In genomic region chr14:114864102-114864501, GRCm38 (mm10) we compare ENCODE assay signal across 24 mouse cellular contexts.
DNase-seq lines count a peak whose midpoint lies in the region; ATAC-seq and TF ChIP-seq lines count a peak whose summit lies in the region.
"Had no signal": no experiment of that assay in that cellular context is flagged by ENCODE, and none has a peak within 500 bp of the region (broad histone marks: within the 10 kb centered on the region; RNA-seq: fewer than 3 reads in every experiment).

No protein-coding gene starts in this region.

- H3K4me3 ChIP-seq in liver, adult 2 months (ENCODE audit: insufficient read depth, low read depth, low read length), result no peak overlapping the region
- H3K4me3 ChIP-seq in midbrain, embryonic 15.5 days, result no peak overlapping the region
- no peak overlapping the region for H3K4me3 ChIP-seq in midbrain, embryonic 11.5 days (ENCODE audit: low read depth, low read length)
- no peak overlapping the region for H3K4me3 ChIP-seq in liver, embryonic 16.5 days (ENCODE audit: low read depth, low read length)
- H3K4me3 ChIP-seq in forebrain, embryonic 12.5 days (replicated peaks), result no peak overlapping the region
- H3K4me3 ChIP-seq in kidney, adult 2 months (ENCODE audit: insufficient read depth, low read depth, low read length), result no peak overlapping the region
- H3K4me3 ChIP-seq: embryonic facial prominence, embryonic 10.5 days; embryonic facial prominence, embryonic 12.5 days had no signal

- TF ChIP-seq POLR2A in liver, adult 2 months (IDR thresholded peaks at IDR 0.05; ENCODE audit: extremely low read depth, insufficient read depth, low read length), result no peak
- TF ChIP-seq POLR2A in kidney, adult 2 months (IDR thresholded peaks at IDR 0.05; ENCODE audit: low read depth, low read length), result no peak

- H3K27ac ChIP-seq in liver, adult 2 months (replicated peaks; ENCODE audit: insufficient read depth, low read depth, low read length), result no peak overlapping the region
- H3K27ac ChIP-seq in midbrain, embryonic 15.5 days, result no peak overlapping the region
- no peak overlapping the region for H3K27ac ChIP-seq in midbrain, embryonic 11.5 days (ENCODE audit: low read depth, low read length)
- H3K27ac ChIP-seq in liver, embryonic 16.5 days (ENCODE audit: low read length), result no peak overlapping the region
- H3K27ac ChIP-seq in forebrain, embryonic 12.5 days, result no peak overlapping the region
- no peak overlapping the region for H3K27ac ChIP-seq in kidney, adult 2 months (ENCODE audit: insufficient read depth, low read depth, low read length)
- H3K27ac ChIP-seq: embryonic facial prominence, embryonic 10.5 days; embryonic facial prominence, embryonic 12.5 days had no signal

- 0 out of 2 replicates have a peak, but pooled peaks have one; percentile 24 for ATAC-seq in midbrain, embryonic 15.5 days (replicated peaks)
- ATAC-seq in midbrain, embryonic 11.5 days (ENCODE audit: low FRiP score), result no peak
- peak; percentile 74 for ATAC-seq in liver, embryonic 16.5 days (ENCODE audit: low read depth)
- no peak for ATAC-seq in forebrain, embryonic 12.5 days (ENCODE audit: low FRiP score)
- ATAC-seq: activated CD4-positive, CD25-positive, alpha-beta regulatory T cell, adult 4 months; CD4-positive, CD25-positive, alpha-beta regulatory T cell, adult 4 months; forebrain, embryonic 14.5 days; Patski had no signal

- no peaks in the 10 kb centered on the region for H3K27me3 ChIP-seq in liver, adult 2 months (ENCODE audit: control insufficient read depth, insufficient read depth, low read length)
- 0 out of 2 replicates have a peak, but pooled peaks cover 4% of the 10 kb centered on the region for H3K27me3 ChIP-seq in midbrain, embryonic 15.5 days (replicated peaks)
- H3K27me3 ChIP-seq in midbrain, embryonic 11.5 days (ENCODE audit: control insufficient read depth, insufficient read depth, low read length), result no peaks in the 10 kb centered on the region
- H3K27me3 ChIP-seq in liver, embryonic 16.5 days (ENCODE audit: control insufficient read depth, insufficient read depth, low read depth, low read length), result no peaks in the 10 kb centered on the region
- H3K27me3 ChIP-seq in forebrain, embryonic 12.5 days, result peaks cover 4% of the 10 kb centered on the region; the same call in 1 of the 2 replicates
- H3K27me3 ChIP-seq in kidney, adult 2 months (replicated peaks; ENCODE audit: control insufficient read depth, insufficient read depth, low read length), result no peaks in the 10 kb centered on the region; the same call in 1 of the 2 replicates
- H3K27me3 ChIP-seq: CH12.LX; embryonic facial prominence, embryonic 12.5 days had no signal

- peak; percentile 27; the same call in 1 of the 2 replicates for TF ChIP-seq CTCF in liver, adult 2 months (IDR thresholded peaks at IDR 0.05; ENCODE audit: low read depth, low read length)
- no peak; the same call in 1 of the 2 replicates for TF ChIP-seq CTCF in kidney, adult 2 months (conservative IDR thresholded peaks at IDR 0.05; ENCODE audit: insufficient read depth, insufficient read length, low read depth, low read length)

- peaks cover 8% of the 10 kb centered on the region for H3K4me1 ChIP-seq in liver, adult 2 months (ENCODE audit: control insufficient read depth, insufficient read depth, low read length)
- H3K4me1 ChIP-seq in midbrain, embryonic 15.5 days, result no peaks in the 10 kb centered on the region
- no peaks in the 10 kb centered on the region for H3K4me1 ChIP-seq in midbrain, embryonic 11.5 days (ENCODE audit: control insufficient read depth, insufficient read depth, low read length)
- H3K4me1 ChIP-seq in liver, embryonic 16.5 days (ENCODE audit: control insufficient read depth, low read depth, low read length), result no peaks in the 10 kb centered on the region
- H3K4me1 ChIP-seq in forebrain, embryonic 12.5 days, result no peaks in the 10 kb centered on the region
- no peaks in the 10 kb centered on the region for H3K4me1 ChIP-seq in kidney, adult 2 months (ENCODE audit: control insufficient read depth, insufficient read depth, low read length)
- H3K4me1 ChIP-seq: embryonic facial prominence, embryonic 12.5 days had no signal

- 22% methylated on average over 5 of the region's 5 CpGs for WGBS in liver, adult 2 months
- 90% methylated on average over 5 of the region's 5 CpGs for WGBS in midbrain, embryonic 15.5 days
- WGBS in midbrain, embryonic 11.5 days, result 91% methylated on average over 5 of the region's 5 CpGs
- 62% methylated on average over 5 of the region's 5 CpGs for WGBS in liver, embryonic 16.5 days (ENCODE audit: insufficient replicate concordance)
- WGBS in forebrain, embryonic 12.5 days, result 96% methylated on average over 5 of the region's 5 CpGs
- WGBS in kidney, adult 2 months, result 96% methylated on average over 5 of the region's 5 CpGs

- no peaks in the 10 kb centered on the region for H3K36me3 ChIP-seq in liver, adult 2 months (ENCODE audit: control insufficient read depth, insufficient read depth, low read length)
- H3K36me3 ChIP-seq in midbrain, embryonic 15.5 days (replicated peaks), result no peaks in the 10 kb centered on the region
- no peaks in the 10 kb centered on the region for H3K36me3 ChIP-seq in midbrain, embryonic 11.5 days (ENCODE audit: control insufficient read depth, insufficient read depth, low read length)
- H3K36me3 ChIP-seq in liver, embryonic 16.5 days (ENCODE audit: control insufficient read depth, insufficient read depth), result no peaks in the 10 kb centered on the region
- no peaks in the 10 kb centered on the region for H3K36me3 ChIP-seq in forebrain, embryonic 12.5 days (replicated peaks)
- H3K36me3 ChIP-seq in kidney, adult 2 months (ENCODE audit: control insufficient read depth, insufficient read depth, low read length), result no peaks in the 10 kb centered on the region
- H3K36me3 ChIP-seq: embryonic facial prominence, embryonic 10.5 days; embryonic facial prominence, embryonic 12.5 days; G1E had no signal

- DNase-seq in liver, adult 2 months (ENCODE audit: extremely low read depth, low read depth, low spot score), result no peak
- DNase-seq in liver, result no peak
- DNase-seq in midbrain, embryonic 11.5 days (ENCODE audit: low spot score, missing footprints), result no peak
- DNase-seq in kidney, adult 2 months, result no peak
- DNase-seq: adrenal gland, adult 8-10 months; adrenal gland, postnatal 14 days; adrenal gland, postnatal 36 days; B cell, adult 2 months; cerebellum, adult 11-12 months; cerebellum, adult 2 months; cerebellum, adult 9-10 months; cerebellum, postnatal 10 days; cerebellum, postnatal 25 days had no signal

- no peak overlapping the region for H3K4me2 ChIP-seq in midbrain, embryonic 15.5 days
- no peak overlapping the region for H3K4me2 ChIP-seq in midbrain, embryonic 11.5 days
- H3K4me2 ChIP-seq in liver, embryonic 16.5 days (ENCODE audit: low read depth, low read length), result no peak overlapping the region
- no peak overlapping the region for H3K4me2 ChIP-seq in forebrain, embryonic 12.5 days
- H3K4me2 ChIP-seq: embryonic facial prominence, embryonic 12.5 days had no signal

- H3K9ac ChIP-seq in liver, adult 2 months (ENCODE audit: low read depth, low read length), result no peak overlapping the region
- H3K9ac ChIP-seq in midbrain, embryonic 15.5 days, result no peak overlapping the region
- no peak overlapping the region for H3K9ac ChIP-seq in midbrain, embryonic 11.5 days (ENCODE audit: low read length)
- H3K9ac ChIP-seq in liver, embryonic 16.5 days (ENCODE audit: low read depth, low read length), result no peak overlapping the region
- H3K9ac ChIP-seq in forebrain, embryonic 12.5 days, result no peak overlapping the region
- H3K9ac ChIP-seq: embryonic facial prominence, embryonic 12.5 days had no signal

- no peaks in the 10 kb centered on the region for H3K9me3 ChIP-seq in midbrain, embryonic 15.5 days
- H3K9me3 ChIP-seq in midbrain, embryonic 11.5 days (ENCODE audit: control insufficient read depth, low read length), result no peaks in the 10 kb centered on the region
- H3K9me3 ChIP-seq in liver, embryonic 16.5 days (replicated peaks; ENCODE audit: control insufficient read depth, low read length), result no peaks in the 10 kb centered on the region
- no peaks in the 10 kb centered on the region for H3K9me3 ChIP-seq in forebrain, embryonic 12.5 days
- H3K9me3 ChIP-seq: embryonic facial prominence, embryonic 10.5 days; embryonic facial prominence, embryonic 12.5 days had no signal

- H3K79me2 ChIP-seq in liver, adult 2 months (ENCODE audit: control insufficient read depth, insufficient read depth, low read length), result no peaks in the 10 kb centered on the region

Comparison
In these comparisons a context has a peak if more than half of its experiments do, and no peak if none do; other contexts are left out.
1. ATAC-seq: peak in midbrain, embryonic 15.5 days (single experiment) and liver, embryonic 16.5 days (single experiment); none in midbrain, embryonic 11.5 days (single experiment) and forebrain, embryonic 12.5 days (single experiment).